Mouse (Mus musculus) stomach, embryonic 16.5 days (tissue): ENCODE data around the gene Ppm1d. TPM values are rescaled to one million over a fixed set of nuclear protein-coding genes. Genes with fewer than 3 reads are reported as not detected.

Source experiments
- ATAC-seq: fragments of 200-750 bp; cut with Nextera tagmentation; 2 replicates; pipeline ENCODE4 v1.8.0; 2017; ENCODE audit warnings: moderate number of reproducible peaks, moderate TSS enrichment; ENCODE audit not compliant: insufficient read depth, low FRiP score
- H3K27ac ChIP-seq: fragments of 300-500 bp; sonication (generic); 2 replicates; pipeline ENCODE4 v1.5.1; 2014; ENCODE audit warnings: low read length
- H3K27me3 ChIP-seq: fragments of 300-500 bp; sonication (generic); 2 replicates; pipeline ENCODE4 v1.6.1; 2014; ENCODE audit warnings: low read length, control low read depth, mixed read lengths; ENCODE audit not compliant: control insufficient read depth, insufficient read depth
- H3K36me3 ChIP-seq: fragments of 300-500 bp; sonication (generic); 2 replicates; pipeline ENCODE4 v1.6.1; 2014; ENCODE audit warnings: low read length; ENCODE audit not compliant: control insufficient read depth, insufficient read depth
- H3K4me1 ChIP-seq: fragments of 300-500 bp; sonication (generic); 2 replicates; pipeline ENCODE4 v1.6.1; 2014; ENCODE audit warnings: low read length, control low read depth, mixed read lengths; ENCODE audit not compliant: control insufficient read depth, insufficient read depth
- H3K4me2 ChIP-seq: fragments of 300-500 bp; sonication (generic); 2 replicates; pipeline ENCODE4 v1.6.1; 2014; ENCODE audit warnings: low read depth, low read length, mixed read lengths
- H3K4me3 ChIP-seq: fragments of 300-500 bp; sonication (generic); replicated peaks from 2 replicates; pipeline ENCODE4 v1.5.1; 2014; ENCODE audit warnings: mild to moderate bottlenecking, low read length
- H3K9ac ChIP-seq: fragments of 300-500 bp; sonication (generic); 2 replicates; pipeline ENCODE4 v1.6.1; 2014; ENCODE audit warnings: low read length
- H3K9me3 ChIP-seq: fragments of 300-500 bp; sonication (generic); replicated peaks from 2 replicates; pipeline ENCODE4 v1.6.1; 2016; ENCODE audit warnings: low read length, control low read depth; ENCODE audit not compliant: control insufficient read depth
- WGBS: fragments of 180-500 bp; shearing (Covaris S2); extraction: QIAGEN DNeasy Blood & Tissue Kit; methylation state at CpG from one replicate; pipeline ENCODE4 v1.1.7; 2014; 5-methylcytosine and 5-hydroxymethylcytosine counted together
- polyA plus RNA-seq: library from polyadenylated mRNA; unstranded; fragments of >200 nt; fragmentation: Nextera tagmentation; extraction: Ambion mirVana; gene quantifications from 2 replicates; pipeline ENCODE4 v1.2.1, GENCODE M21; 2015

Ppm1d gene
- polyA plus RNA-seq, 1 experiment from 2014 or later: 10.3 TPM

DNA sequence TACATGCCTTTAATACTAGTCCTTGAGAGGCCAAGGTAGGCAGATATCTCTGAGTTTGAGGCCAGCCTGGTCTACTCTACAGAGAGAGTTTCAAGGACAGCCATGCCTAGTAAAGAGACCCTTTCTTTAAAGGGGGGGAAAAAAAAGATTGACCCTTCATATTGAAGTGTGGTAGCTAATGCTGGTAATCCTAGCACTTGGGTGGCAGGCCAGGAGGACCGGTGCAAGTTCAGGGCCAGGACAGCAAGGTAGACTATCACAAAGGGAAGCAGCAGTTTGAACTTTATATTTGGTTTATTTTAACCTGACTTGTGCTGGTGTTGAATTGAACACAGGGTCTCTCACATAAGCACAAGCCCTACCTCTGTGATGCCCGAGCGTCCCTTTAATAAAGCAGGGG lies 2.3 kb downstream of the Ppm1d start:
- H3K27ac ChIP-seq: no peak overlapping the region
- 0 out of 2 replicates have a peak overlapping the region, but pooled peaks have one; percentile 47 for H3K9ac ChIP-seq
- peak overlapping the region; percentile 67 for H3K4me2 ChIP-seq
- H3K36me3 ChIP-seq: peaks cover 3% of the 10 kb centered on the region; the same call in 1 of the 2 replicates
- ATAC-seq: no peak
- H3K4me3 ChIP-seq: peak overlapping the region; percentile 93
- WGBS: 84% methylated on average over 3 of the region's 3 CpGs
- no peaks in the 10 kb centered on the region for H3K27me3 ChIP-seq
- H3K9me3 ChIP-seq: no peaks in the 10 kb centered on the region
- H3K4me1 ChIP-seq: peaks cover 7% of the 10 kb centered on the region; the same call in 1 of the 2 replicates

DNA sequence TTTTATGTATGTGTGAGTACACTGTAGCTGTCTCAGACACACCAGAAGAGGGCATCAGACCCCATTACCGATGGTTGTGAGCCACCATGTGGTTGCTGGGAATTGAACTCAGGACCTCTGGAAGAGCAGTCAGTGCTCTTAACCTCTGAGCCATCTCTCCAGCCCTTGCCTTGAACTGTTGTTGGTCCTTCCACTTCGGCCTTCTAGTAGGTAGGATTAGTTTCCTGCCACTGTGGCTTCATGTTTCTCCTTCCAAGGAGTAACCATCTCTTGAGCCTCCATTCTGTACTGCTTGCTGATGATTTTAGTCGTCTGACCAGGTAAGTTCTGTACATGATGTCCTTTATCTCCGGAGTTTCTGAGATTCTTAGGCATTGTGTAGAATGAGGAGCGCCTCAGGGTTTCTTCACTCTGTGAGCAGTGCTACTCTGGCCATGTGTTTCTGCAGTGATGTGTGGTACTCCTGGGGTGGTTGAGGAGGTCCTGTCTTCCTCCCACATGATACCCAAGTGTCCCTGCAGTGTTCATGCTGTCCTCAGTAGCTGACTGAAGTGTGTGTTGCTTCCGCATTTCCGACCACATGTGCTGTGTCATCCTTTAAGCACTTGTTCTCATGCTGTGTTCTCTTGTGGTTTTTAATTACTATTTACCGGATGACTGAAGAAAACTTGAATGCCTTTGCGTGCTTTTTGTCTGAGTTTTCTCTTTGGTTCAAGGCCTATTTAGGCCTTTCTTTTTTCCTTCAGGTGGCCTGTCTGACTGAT lies 12.7 kb downstream of the Ppm1d start:
- no peak overlapping the region for H3K4me3 ChIP-seq
- WGBS: 83% methylated on average over 9 of the region's 9 CpGs
- no peak overlapping the region for H3K4me2 ChIP-seq
- H3K4me1 ChIP-seq: no peaks in the 10 kb centered on the region
- H3K27ac ChIP-seq: no peak overlapping the region
- no peak overlapping the region for H3K9ac ChIP-seq
- H3K9me3 ChIP-seq: no peaks in the 10 kb centered on the region
- no peaks in the 10 kb centered on the region for H3K27me3 ChIP-seq
- no peak for ATAC-seq
- H3K36me3 ChIP-seq: no peaks in the 10 kb centered on the region; the same call in 1 of the 2 replicates

DNA sequence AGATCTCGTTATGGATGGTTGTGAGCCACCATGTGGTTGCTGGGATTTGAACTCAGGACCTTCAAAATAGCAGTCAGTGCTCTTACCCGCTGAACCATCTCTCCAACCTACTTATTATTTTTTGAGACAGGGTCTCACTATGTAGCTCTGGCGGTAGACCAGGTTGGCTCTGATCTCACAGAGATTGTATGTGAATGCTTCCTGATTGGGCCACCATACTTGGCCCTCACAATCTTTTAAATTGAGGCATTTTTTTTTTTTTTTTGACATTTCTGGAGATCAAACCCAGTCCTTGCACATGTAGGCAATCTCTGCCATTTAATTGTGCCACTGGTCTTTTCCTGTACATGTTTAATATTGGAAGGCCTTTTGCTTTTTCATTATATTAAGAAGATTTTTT lies 17.7 kb downstream of the Ppm1d start:
- Histone ChIP-seq H3K27me3 (no peaks in the 10 kb centered on the region), H3K4me2 (no peak overlapping the region), H3K36me3 (no peaks in the 10 kb centered on the region; the same call in 1 of the 2 replicates), H3K9me3 (no peaks in the 10 kb centered on the region), H3K4me1 (no peaks in the 10 kb centered on the region), H3K4me3 (no peak overlapping the region), H3K9ac (no peak overlapping the region), H3K27ac (no peak overlapping the region)
- WGBS: 94% methylated on average over 3 of the region's 3 CpGs
- ATAC-seq: no peak

DNA sequence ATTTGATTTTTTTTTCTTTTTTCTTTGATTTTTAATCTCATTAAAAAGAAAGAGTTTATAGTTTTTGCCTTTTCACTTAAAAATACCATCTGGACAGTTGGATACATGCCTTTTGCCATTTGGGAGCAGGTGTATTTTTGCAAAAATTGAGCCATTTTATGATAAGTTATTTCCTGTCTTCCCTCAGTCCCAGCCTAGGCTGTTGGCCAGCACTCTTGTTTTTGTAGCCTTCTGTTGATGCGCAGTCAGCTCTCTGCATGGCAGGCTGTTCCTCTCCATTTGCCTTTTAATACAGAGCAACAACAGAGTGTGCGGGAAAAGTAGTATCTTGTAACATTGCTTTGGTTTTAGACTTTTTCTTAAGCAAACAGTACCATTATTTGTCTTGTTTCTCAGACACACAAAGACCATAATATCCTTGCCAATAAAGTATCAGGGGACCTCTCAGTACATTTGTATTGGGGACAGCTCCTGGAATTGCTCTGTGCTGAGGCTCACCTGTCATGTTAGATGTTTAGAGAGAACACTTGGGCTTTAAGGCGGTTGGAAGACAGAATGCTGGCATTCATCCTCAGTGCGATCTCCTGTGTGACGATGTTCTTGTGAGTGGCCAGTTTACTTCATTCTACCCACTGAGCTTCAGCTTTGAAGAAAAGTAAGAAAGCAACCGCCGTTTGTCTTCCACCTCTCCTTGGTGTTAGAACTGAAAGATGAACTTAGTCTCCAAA lies 18.3 kb downstream of the Ppm1d start:
- ATAC-seq: no peak
- H3K4me1 ChIP-seq: no peaks in the 10 kb centered on the region
- no peak overlapping the region for H3K9ac ChIP-seq
- no peak overlapping the region for H3K27ac ChIP-seq
- H3K9me3 ChIP-seq: no peaks in the 10 kb centered on the region
- no peak overlapping the region for H3K4me2 ChIP-seq
- H3K27me3 ChIP-seq: no peaks in the 10 kb centered on the region
- no peaks in the 10 kb centered on the region; the same call in 1 of the 2 replicates for H3K36me3 ChIP-seq
- no peak overlapping the region for H3K4me3 ChIP-seq
- WGBS: 77% methylated on average over 7 of the region's 7 CpGs

DNA sequence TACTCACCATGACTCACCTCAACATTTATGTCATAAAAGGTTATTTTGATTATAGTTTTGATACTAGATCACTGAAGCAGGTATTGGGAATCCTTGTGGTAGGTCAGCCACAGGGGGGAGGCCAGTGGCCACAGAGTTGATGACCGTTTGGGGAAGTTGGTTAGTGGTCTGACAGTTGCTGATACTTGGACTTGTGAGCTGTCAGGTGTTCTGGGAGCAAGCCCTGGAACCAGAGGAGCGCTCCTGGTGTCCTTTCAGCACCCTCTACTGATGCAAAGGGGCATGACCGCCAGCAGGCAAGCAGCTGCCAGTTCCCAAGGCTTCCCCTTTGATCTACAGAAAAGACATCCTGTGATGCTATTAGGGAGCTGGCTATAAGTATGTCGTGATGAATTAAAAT lies 23.7 kb downstream of the Ppm1d start:
- H3K4me2 ChIP-seq: no peak overlapping the region
- no peak overlapping the region for H3K9ac ChIP-seq
- no peak overlapping the region for H3K27ac ChIP-seq
- no peak for ATAC-seq
- WGBS: 47% methylated on average over 4 of the region's 4 CpGs
- no peaks in the 10 kb centered on the region for H3K9me3 ChIP-seq
- H3K27me3 ChIP-seq: no peaks in the 10 kb centered on the region
- no peaks in the 10 kb centered on the region; the same call in 1 of the 2 replicates for H3K36me3 ChIP-seq
- H3K4me1 ChIP-seq: no peaks in the 10 kb centered on the region
- no peak overlapping the region for H3K4me3 ChIP-seq

DNA sequence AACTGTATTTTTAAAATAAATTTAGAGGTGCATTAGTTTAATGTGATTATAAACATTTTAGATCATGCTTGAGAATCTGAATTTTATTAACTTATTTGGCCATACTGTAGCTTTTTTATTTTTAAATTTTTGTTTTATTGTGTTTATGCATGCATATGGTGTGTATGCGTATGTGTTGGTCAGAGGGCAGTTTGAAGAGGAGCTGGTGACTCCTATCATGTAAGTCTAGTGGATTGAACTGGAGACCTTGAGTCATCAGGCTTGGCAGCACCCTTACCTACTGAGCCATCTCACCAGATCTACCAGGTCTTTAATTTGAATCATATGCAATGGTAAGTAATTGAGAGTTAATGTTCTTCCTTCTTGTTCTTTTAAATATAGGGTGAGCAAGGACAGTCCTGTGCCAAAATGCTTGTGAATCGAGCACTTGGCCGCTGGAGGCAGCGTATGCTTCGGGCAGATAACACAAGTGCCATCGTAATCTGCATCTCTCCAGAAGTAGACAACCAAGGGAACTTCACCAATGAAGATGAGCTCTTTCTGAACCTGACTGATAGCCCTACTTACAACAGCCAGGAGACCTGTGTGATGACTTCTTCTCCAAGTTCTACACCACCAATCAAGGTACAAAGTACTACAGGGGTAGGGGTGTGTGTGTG lies 28.3 kb downstream of the Ppm1d start:
- no peak; the same call in 1 of the 2 replicates for ATAC-seq
- 94% methylated on average over 6 of the region's 6 CpGs for WGBS
- Histone ChIP-seq H3K4me3 (no peak overlapping the region), H3K9me3 (no peaks in the 10 kb centered on the region), H3K4me1 (no peaks in the 10 kb centered on the region), H3K27ac (no peak overlapping the region), H3K4me2 (no peak overlapping the region), H3K9ac (no peak overlapping the region), H3K27me3 (no peaks in the 10 kb centered on the region), H3K36me3 (0 out of 2 replicates have a peak, but pooled peaks cover 7% of the 10 kb centered on the region)

DNA sequence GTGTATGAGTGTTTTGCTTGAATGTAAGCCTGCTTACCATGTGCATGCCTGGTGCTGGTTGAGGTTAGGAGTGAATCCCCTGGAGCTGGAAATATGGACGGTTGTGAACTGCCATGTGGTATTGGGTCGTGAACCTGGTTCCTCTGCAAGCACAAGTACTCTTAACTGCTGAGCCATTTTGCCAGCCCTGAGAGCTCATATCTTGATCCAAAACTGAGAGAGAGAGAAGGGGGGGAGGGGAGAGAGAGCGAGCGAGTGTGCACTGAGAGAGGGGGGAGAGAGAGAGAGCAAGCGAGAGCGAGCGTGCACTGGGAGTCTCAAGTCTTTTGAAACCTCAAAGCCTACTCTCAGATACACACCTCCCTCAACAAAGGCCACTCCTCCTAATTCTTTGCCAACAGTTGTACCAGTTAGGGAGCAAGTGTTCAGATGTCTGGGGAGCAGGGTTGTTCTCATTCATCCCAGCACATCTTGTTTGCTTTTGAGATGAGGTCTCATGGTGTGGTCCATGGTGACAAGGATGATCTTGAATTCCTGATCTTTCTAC lies 29.1 kb downstream of the Ppm1d start:
- 0 out of 2 replicates have a peak, but pooled peaks cover 7% of the 10 kb centered on the region for H3K36me3 ChIP-seq
- H3K4me3 ChIP-seq: no peak overlapping the region
- ATAC-seq: no peak
- H3K27ac ChIP-seq: no peak overlapping the region
- 79% methylated on average over 7 of the region's 7 CpGs for WGBS
- H3K4me2 ChIP-seq: no peak overlapping the region
- H3K27me3 ChIP-seq: no peaks in the 10 kb centered on the region
- H3K4me1 ChIP-seq: no peaks in the 10 kb centered on the region
- no peaks in the 10 kb centered on the region for H3K9me3 ChIP-seq
- H3K9ac ChIP-seq: no peak overlapping the region

DNA sequence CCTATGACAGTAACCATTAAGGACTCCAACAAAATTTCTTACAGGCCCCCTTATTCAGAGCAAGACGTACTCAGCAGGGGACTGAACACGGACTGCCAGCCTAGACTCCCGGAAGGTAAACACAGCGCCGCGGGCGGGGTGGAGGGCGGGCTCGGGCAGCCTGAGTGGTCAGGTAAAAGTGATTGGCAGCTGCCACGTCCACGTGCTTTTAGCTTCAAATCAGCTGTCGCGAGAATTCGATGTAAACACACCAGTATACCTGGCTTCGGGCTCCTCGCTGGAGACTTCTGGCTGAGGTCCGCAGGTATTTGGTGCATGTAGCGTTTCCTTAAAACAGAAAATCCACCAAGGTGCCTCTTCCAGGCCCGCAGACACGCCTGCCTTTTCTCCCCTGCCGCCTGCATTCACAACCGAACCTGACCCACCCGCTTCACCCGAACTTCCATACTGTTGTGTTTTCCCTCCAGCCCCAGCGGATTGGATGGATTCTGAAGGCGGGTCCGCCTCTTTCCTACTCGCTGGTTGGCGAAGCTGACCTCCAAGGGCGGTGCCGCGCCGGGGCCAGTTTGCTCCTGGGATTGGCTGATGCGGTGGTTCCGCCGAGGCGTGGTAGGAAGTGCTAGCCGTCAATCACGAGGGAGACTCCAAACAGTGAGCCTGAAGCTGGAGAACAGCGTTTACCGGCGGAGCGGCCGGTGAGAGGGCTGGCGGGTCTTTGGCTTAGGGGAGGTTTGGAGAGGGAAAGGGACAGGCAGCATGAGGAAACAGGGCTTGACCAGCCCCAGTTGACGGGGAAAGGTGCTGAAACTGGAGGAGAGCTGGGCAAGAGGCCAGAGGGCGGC lies 41.7 kb downstream of the Ppm1d start, which contains the start of gene Bcas3:
Bcas3 (plus strand) TSS at position 629 of the 842 bp plus-strand sequence.
- under 1% methylated on average over 47 of the region's 47 CpGs for WGBS
- H3K27me3 ChIP-seq: no peaks in the 10 kb centered on the region
- peak within 1 kb of the TSS; percentile 82 for H3K4me2 ChIP-seq
- H3K4me1 ChIP-seq: peaks cover 3% of the 10 kb centered on the region; the same call in 1 of the 2 replicates
- peak within 1 kb of the TSS; percentile 23; the same call in 1 of the 2 replicates for H3K27ac ChIP-seq
- H3K9me3 ChIP-seq: no peaks in the 10 kb centered on the region
- no peaks in the 10 kb centered on the region for H3K36me3 ChIP-seq
- H3K4me3 ChIP-seq: peak within 1 kb of the TSS; percentile 73
- ATAC-seq: peak; percentile 98
- H3K9ac ChIP-seq: peak within 1 kb of the TSS; percentile 83
